Mouse (Mus musculus) liver (tissue): ENCODE results near the gene Lclat1.

Experiments used
- DNase-seq: peaks from one replicate; pipeline ENCODE4 v3.0.0-alpha.2; 2020; ENCODE audit warnings: mixed read lengths

The Lclat1 gene

GRCm38 (mm10) chr17:73203642-73204332 is 96.0 kb downstream of the Lclat1 start:
- DNase-seq, result no peak

- DNase-seq, result no peak
Observed at GRCm38 (mm10) chr17:73210960-73211531, 103.3 kb downstream of the Lclat1 start.

GRCm38 (mm10) chr17:73212754-73213153 is 105.0 kb downstream of the Lclat1 start:
- no peak for DNase-seq

GRCm38 (mm10) chr17:73213187-73213586 is 105.4 kb downstream of the Lclat1 start:
- DNase-seq, result no peak

GRCm38 (mm10) chr17:73213677-73214076 is 105.9 kb downstream of the Lclat1 start:
- DNase-seq, result no peak

GRCm38 (mm10) chr17:73217274-73217673 is 109.5 kb downstream of the Lclat1 start:
- no peak for DNase-seq

- no peak for DNase-seq
Observed at GRCm38 (mm10) chr17:73220746-73221145, 113.0 kb downstream of the Lclat1 start.

- no peak for DNase-seq
Observed at GRCm38 (mm10) chr17:73222077-73222476, 114.3 kb downstream of the Lclat1 start.

- DNase-seq, result no peak
Observed at GRCm38 (mm10) chr17:73225442-73225841, 117.7 kb downstream of the Lclat1 start.

GRCm38 (mm10) chr17:73225996-73226395 is 118.2 kb downstream of the Lclat1 start:
- DNase-seq, result no peak

GRCm38 (mm10) chr17:73226595-73226994 is 118.8 kb downstream of the Lclat1 start:
- no peak for DNase-seq

- DNase-seq, result no peak
Observed at GRCm38 (mm10) chr17:73227361-73227760, 119.6 kb downstream of the Lclat1 start.

GRCm38 (mm10) chr17:73229445-73230155 is 121.8 kb downstream of the Lclat1 start:
- no peak for DNase-seq

GRCm38 (mm10) chr17:73230340-73230989 is 122.7 kb downstream of the Lclat1 start:
- DNase-seq, result no peak

- no peak for DNase-seq
Observed at GRCm38 (mm10) chr17:73231337-73231736, 123.6 kb downstream of the Lclat1 start.

- no peak for DNase-seq
Observed at GRCm38 (mm10) chr17:73232593-73232992, 124.8 kb downstream of the Lclat1 start.

- no peak for DNase-seq
Observed at GRCm38 (mm10) chr17:73233975-73234374, 126.2 kb downstream of the Lclat1 start.

GRCm38 (mm10) chr17:73237178-73237853 is 129.5 kb downstream of the Lclat1 start:
- DNase-seq, result no peak

- no peak for DNase-seq
Observed at GRCm38 (mm10) chr17:73238501-73238900, 130.7 kb downstream of the Lclat1 start.

- no peak for DNase-seq
Observed at GRCm38 (mm10) chr17:73241085-73241848, 133.5 kb downstream of the Lclat1 start.

GRCm38 (mm10) chr17:73243676-73244075 is 135.9 kb downstream of the Lclat1 start:
- DNase-seq, result no peak

- DNase-seq, result no peak
Observed at GRCm38 (mm10) chr17:73244596-73244995, 136.8 kb downstream of the Lclat1 start.
